Mouse (Mus musculus) CH12.LX (cell line): ENCODE results near the gene Ccdc47. TPM values are rescaled to one million over a fixed set of nuclear protein-coding genes. Genes with fewer than 3 reads are reported as not detected.

ENCODE experiments used
- DNase-seq: peaks from one replicate; pipeline ENCODE4 v3.0.0-alpha.2; 2013; ENCODE audit errors: extremely low read depth
- H3K27ac ChIP-seq: 2 replicates; pipeline ENCODE4 v1.5.1; 2012; ENCODE audit warnings: low read depth, mild to moderate bottlenecking, control low read depth, moderate library complexity; ENCODE audit not compliant: insufficient read depth
- H3K27me3 ChIP-seq: replicated peaks from 2 replicates; pipeline ENCODE3; 2012; ENCODE audit warnings: inconsistent platforms
- H3K36me3 ChIP-seq, 2 experiments: replicated peaks in 1 of 2; 2 replicates each; pipeline versions ENCODE3 to v1.6.1; 2012; ENCODE audit warnings: inconsistent platforms in 1 of 2, low read length in 1 of 2, mild to moderate bottlenecking in 1 of 2, mixed read lengths in 1 of 2, moderate library complexity in 1 of 2; ENCODE audit not compliant: control insufficient read depth in 1 of 2, insufficient read depth in 1 of 2
- H3K4me1 ChIP-seq, 2 experiments: 2 replicates each; pipeline ENCODE4 v1.6.1; 2012; ENCODE audit warnings: inconsistent platforms in 1 of 2, moderate library complexity in 1 of 2; ENCODE audit not compliant: insufficient read depth in 2 of 2, control insufficient read depth in 1 of 2
- H3K4me2 ChIP-seq: 2 replicates; pipeline ENCODE4 v1.6.1; 2012; ENCODE audit warnings: low read depth, mild to moderate bottlenecking, control low read depth; ENCODE audit not compliant: poor library complexity, insufficient read depth, severe bottlenecking
- H3K4me3 ChIP-seq, 3 experiments: fragments of 150-350 bp in 1 of 3; sonication (generic) in 1 of 3; replicated peaks in 1 of 3; 2 replicates each; pipeline versions ENCODE3 to v1.5.1; 2011 to 2012; ENCODE audit warnings: low read depth in 2 of 3, low read length in 2 of 3, mild to moderate bottlenecking in 2 of 3, moderate library complexity in 2 of 3, control low read depth in 1 of 3, improper control_type of control experiment in 1 of 3, inconsistent platforms in 1 of 3, mixed read lengths in 1 of 3; ENCODE audit not compliant: poor library complexity in 1 of 3
- H3K79me2 ChIP-seq: replicated peaks from 2 replicates; pipeline ENCODE4 v1.6.1; 2012; ENCODE audit warnings: mild to moderate bottlenecking, moderate library complexity; ENCODE audit not compliant: control insufficient read depth, poor library complexity, insufficient read depth, severe bottlenecking; ENCODE audit errors: extremely low read depth
- H3K9ac ChIP-seq: 2 replicates; pipeline ENCODE4 v1.6.1; 2012; ENCODE audit warnings: low read depth, mild to moderate bottlenecking, control low read depth, moderate library complexity; ENCODE audit not compliant: insufficient read depth
- H3K9me3 ChIP-seq: replicated peaks from 2 replicates; pipeline ENCODE3; 2012; ENCODE audit warnings: low read length, inconsistent platforms, mixed read lengths
- CHD1 ChIP-seq: IDR thresholded peaks from 2 replicates; pipeline ENCODE4 v1.6.1; 2012; ENCODE audit warnings: low read depth, low read length, improper control_type of control experiment, inconsistent platforms
- CHD2 ChIP-seq: IDR thresholded peaks from 2 replicates; pipeline ENCODE4 v1.6.1; 2011; ENCODE audit warnings: low read length, improper control_type of control experiment
- CTCF ChIP-seq, 2 experiments: IDR thresholded peaks in 1 of 2; conservative IDR thresholded peaks in 1 of 2; 2 replicates each; pipeline ENCODE4 v1.5.1; 2011 to 2012; ENCODE audit warnings: low read depth in 2 of 2, low read length in 2 of 2, improper control_type of control experiment in 1 of 2, inconsistent platforms in 1 of 2, mild to moderate bottlenecking in 1 of 2, moderate library complexity in 1 of 2
- ELF1 ChIP-seq: IDR thresholded peaks from 2 replicates; pipeline ENCODE4 v1.6.1; 2014; ENCODE audit warnings: low read depth, mild to moderate bottlenecking, inconsistent platforms, low read length, improper control_type of control experiment
- EP300 ChIP-seq: IDR thresholded peaks from 2 replicates; pipeline ENCODE4 v1.6.1; 2011; ENCODE audit warnings: low read length, improper control_type of control experiment
- ETS1 ChIP-seq: conservative IDR thresholded peaks from 2 replicates; pipeline ENCODE4 v1.6.1; 2012; ENCODE audit warnings: low read depth, mild to moderate bottlenecking, inconsistent platforms, low read length, improper control_type of control experiment, moderate library complexity
- IRF4 ChIP-seq: IDR thresholded peaks from 2 replicates; pipeline ENCODE4 v1.6.1; 2014; ENCODE audit warnings: low read depth, mild to moderate bottlenecking, inconsistent platforms, low read length, improper control_type of control experiment
- JUND ChIP-seq: conservative IDR thresholded peaks from 2 replicates; pipeline ENCODE4 v1.6.1; 2011; ENCODE audit warnings: low read depth, low read length, improper control_type of control experiment
- KAT2A ChIP-seq: IDR thresholded peaks from 2 replicates; pipeline ENCODE4 v1.6.1; 2012; ENCODE audit warnings: low read length, improper control_type of control experiment, inconsistent platforms; ENCODE audit not compliant: insufficient replicate concordance
- MAX ChIP-seq: IDR thresholded peaks from 2 replicates; pipeline ENCODE4 v1.6.1; 2011; ENCODE audit warnings: low read length, improper control_type of control experiment
- MXI1 ChIP-seq: IDR thresholded peaks from 2 replicates; pipeline ENCODE4 v1.6.1; 2011; ENCODE audit warnings: mild to moderate bottlenecking, low read depth, low read length, improper control_type of control experiment
- MYC ChIP-seq: IDR thresholded peaks from 2 replicates; pipeline ENCODE4 v1.6.1; 2011; ENCODE audit warnings: low read depth, mild to moderate bottlenecking, improper control_type of control experiment, low read length
- PAX5 ChIP-seq: IDR thresholded peaks from 2 replicates; pipeline ENCODE4 v1.6.1; 2012; ENCODE audit warnings: low read length, inconsistent platforms, mixed read lengths
- POLR2A ChIP-seq: IDR thresholded peaks from 2 replicates; pipeline ENCODE4 v1.6.1; 2011; ENCODE audit warnings: low read depth, mild to moderate bottlenecking, improper control_type of control experiment, low read length
- POLR2AphosphoS2 ChIP-seq: IDR thresholded peaks from 2 replicates; pipeline ENCODE4 v1.6.1; 2011; ENCODE audit warnings: low read depth, low read length, improper control_type of control experiment
- RAD21 ChIP-seq: IDR thresholded peaks from 2 replicates; pipeline ENCODE4 v1.6.1; 2011; ENCODE audit warnings: low read depth, mild to moderate bottlenecking, low read length, improper control_type of control experiment, moderate library complexity
- RCOR1 ChIP-seq: conservative IDR thresholded peaks from 2 replicates; pipeline ENCODE4 v1.6.1; 2012; ENCODE audit warnings: low read depth, mild to moderate bottlenecking, inconsistent platforms, low read length, improper control_type of control experiment
- SMC3 ChIP-seq: IDR thresholded peaks from 2 replicates; pipeline ENCODE4 v1.6.1; 2011; ENCODE audit warnings: low read depth, low read length, improper control_type of control experiment
- dilution Hi-C: fragments of 300-500 bp; cut with MboI; formaldehyde crosslinking; loops from 2 replicates; pipeline ENCODE4 v1.14.3; 2020; ENCODE audit warnings: low sequenced_read_pairs; ENCODE audit not compliant: extremely low pct_unique_long_range_greater_than_20kb, extremely low pct_ligation_motif_present
- in situ Hi-C: fragments of 300-500 bp; cut with MboI; formaldehyde crosslinking; loops from 3 replicates; pipeline ENCODE4 v1.14.3; 2019; ENCODE audit warnings: low sequenced_read_pairs, low pct_ligation_motif_present, low pct_unique_long_range_greater_than_20kb, mixed read lengths
- polyA plus RNA-seq: library from polyadenylated mRNA; unstranded; fragments of >175 nt; gene quantifications from 2 replicates; pipeline ENCODE4 v1.2.1, GENCODE M21; 2012; ENCODE audit warnings: low read depth; ENCODE audit not compliant: insufficient read length
- total RNA-seq, 2 experiments: library from RNA; depleted of rRNA; stranded (reverse); fragments of 300-350 nt in 1 of 2; fragments of >200 nt in 1 of 2; gene quantifications; 2 replicates each; pipeline ENCODE4 v1.2.3; 2012 to 2014

Gene Ccdc47
- total and polyA plus RNA-seq, 3 experiments, result 46.1 to 80.8 (median 53.2) TPM

- H3K36me3 ChIP-seq, result peaks cover 79 to 91% of the 10 kb centered on the region in 2 experiments
- no peak overlapping the region for H3K4me3 ChIP-seq
- no peak overlapping the region for H3K4me2 ChIP-seq
- DNase-seq, result no peak
- peaks cover 23 to 48% of the 10 kb centered on the region in 2 experiments for H3K4me1 ChIP-seq
- peak overlapping the region; percentile 10 for H3K27ac ChIP-seq
- H3K9ac ChIP-seq, result no peak overlapping the region
- peaks cover 29% of the 10 kb centered on the region for H3K79me2 ChIP-seq
- dilution Hi-C loops, result no loop called here
- H3K27me3 ChIP-seq, result no peaks in the 10 kb centered on the region
- in situ Hi-C loops, result no loop called here
- no peaks in the 10 kb centered on the region for H3K9me3 ChIP-seq
- TF ChIP-seq CHD2, result 0 out of 2 replicates have a peak, but pooled peaks have one; percentile 38
- peak; percentile 10; the same call in 1 of the 2 replicates for TF ChIP-seq POLR2AphosphoS2
- TF ChIP-seq MYC, result no peak
Measured at GRCm38 (mm10) chr11:106154770-106155169, 61.4 kb downstream of the Ccdc47 start.

- Histone ChIP-seq H3K4me3 (no peak overlapping the region), H3K27me3 (no peaks in the 10 kb centered on the region), H3K9ac (no peak overlapping the region), H3K79me2 (peaks cover 27% of the 10 kb centered on the region), H3K4me1 (peaks cover 23 to 48% of the 10 kb centered on the region in 2 experiments), H3K36me3 (peaks cover 86 to 98% of the 10 kb centered on the region in 2 experiments), H3K9me3 (no peaks in the 10 kb centered on the region), H3K4me2 (no peak overlapping the region), H3K27ac (peak overlapping the region; percentile 29; the same call in 1 of the 2 replicates)
- dilution Hi-C loops, result no loop called here
- TF ChIP-seq PAX5 (no peak), MXI1 (no peak), RCOR1 (no peak), IRF4 (no peak), ELF1 (no peak), MAX (no peak), POLR2A (no peak)
- in situ Hi-C loops, result no loop called here
- no peak for DNase-seq
Measured at GRCm38 (mm10) chr11:106154091-106154490, 62.1 kb downstream of the Ccdc47 start.

- Histone ChIP-seq H3K4me3 (no peak overlapping the region), H3K4me2 (no peak overlapping the region), H3K79me2 (peaks cover 8% of the 10 kb centered on the region), H3K4me1 (peaks cover 16 to 34% of the 10 kb centered on the region in 2 experiments), H3K9ac (no peak overlapping the region), H3K36me3 (peaks cover 79 to 98% of the 10 kb centered on the region in 2 experiments), H3K27me3 (no peaks in the 10 kb centered on the region), H3K9me3 (no peaks in the 10 kb centered on the region), H3K27ac (no peak overlapping the region)
- in situ Hi-C loops (no loop called here), dilution Hi-C loops (no loop called here)
- TF ChIP-seq CHD1 (no peak), CTCF (conservative IDR thresholded peaks at IDR 0.05 in 1 of 2, IDR thresholded peaks at IDR 0.05 in 1 of 2; ENCODE audit: low read depth in 2 of 2, low read length in 2 of 2) (peak in 1 of 2 experiments; percentile 30; a peak in 2 of 4 replicates), JUND (no peak), RAD21 (peak; percentile 13), EP300 (no peak), SMC3 (peak; percentile 7; the same call in 1 of the 2 replicates), KAT2A (no peak), POLR2A (no peak; the same call in 1 of the 2 replicates), ETS1 (no peak)
- no peak for DNase-seq
Measured at GRCm38 (mm10) chr11:106152132-106152531, 64.0 kb downstream of the Ccdc47 start.
